In genomic region chr6:137557671-137558070, GRCm38 (mm10) we compare ENCODE assay signal across 13 mouse cellular contexts.
DNase-seq lines count a peak whose midpoint lies in the region; ATAC-seq and TF ChIP-seq lines count a peak whose summit lies in the region.
"Had no signal": no experiment of that assay in that cellular context is flagged by ENCODE, and none has a peak within 500 bp of the region (broad histone marks: within the 10 kb centered on the region; RNA-seq: fewer than 3 reads in every experiment).

No protein-coding gene starts in this region.

- no peak for TF ChIP-seq POLR2A in thymus, adult 2 months (IDR thresholded peaks at IDR 0.05; ENCODE audit: control insufficient read depth, extremely low read depth, insufficient read depth, low read length, poor library complexity)

- H3K27ac ChIP-seq in thymus, adult 2 months (ENCODE audit: control insufficient read depth, insufficient read depth, low read length), result no peak overlapping the region
- H3K27ac ChIP-seq in liver, embryonic 12.5 days, result peak overlapping the region; percentile 62
- H3K27ac ChIP-seq: embryonic facial prominence, embryonic 12.5 days; intestine, embryonic 15.5 days had no signal

- no peaks in the 10 kb centered on the region for H3K27me3 ChIP-seq in thymus, adult 2 months (ENCODE audit: control insufficient read depth, insufficient read depth, low read length)
- no peaks in the 10 kb centered on the region for H3K27me3 ChIP-seq in liver, embryonic 12.5 days (replicated peaks)
- H3K27me3 ChIP-seq: embryonic facial prominence, embryonic 12.5 days; intestine, embryonic 15.5 days had no signal

- WGBS in thymus, adult 2 months, result 13% methylated on average over 2 of the region's 2 CpGs
- WGBS in liver, embryonic 12.5 days (ENCODE audit: insufficient replicate concordance), result 4% methylated on average over 2 of the region's 2 CpGs

- DNase-seq in gastrocnemius, postnatal 25 days, result peak; percentile 20
- DNase-seq in gastrocnemius, adult 8-10 months (ENCODE audit: low spot score in 2 of 2), result no peak
- peak; percentile 11 for DNase-seq in thymus, postnatal 25 days
- DNase-seq in thymus, adult 2 months, result no peak
- DNase-seq in testis, postnatal 10 days (ENCODE audit: low spot score), result peak; percentile 51
- no peak for DNase-seq in adrenal gland, postnatal 10 days
- DNase-seq in B cell, adult 2 months, result no peak
- DNase-seq: cerebellum, adult 11 months had no signal

- no peak overlapping the region for H3K4me3 ChIP-seq in thymus, adult 2 months (ENCODE audit: control insufficient read depth, insufficient read depth, low read length)
- H3K4me3 ChIP-seq in liver, embryonic 12.5 days, result no peak overlapping the region
- H3K4me3 ChIP-seq: embryonic facial prominence, embryonic 12.5 days; intestine, embryonic 15.5 days had no signal

- peak; percentile 61 for ATAC-seq in liver, embryonic 12.5 days
- ATAC-seq: activated CD4-positive, CD25-positive, alpha-beta regulatory T cell, adult 4 months; intestine, embryonic 15.5 days; midbrain, embryonic 16.5 days had no signal

- no peak for TF ChIP-seq CTCF in thymus, adult 2 months (IDR thresholded peaks at IDR 0.05; ENCODE audit: borderline replicate concordance, control insufficient read depth, extremely low read depth, insufficient read depth, low read length, poor library complexity)

- H3K9me3 ChIP-seq in liver, embryonic 12.5 days (replicated peaks), result no peaks in the 10 kb centered on the region
- H3K9me3 ChIP-seq: embryonic facial prominence, embryonic 12.5 days; intestine, embryonic 15.5 days had no signal

- no peaks in the 10 kb centered on the region for H3K36me3 ChIP-seq in thymus, adult 2 months (ENCODE audit: control insufficient read depth, insufficient read depth, low read length)
- no peaks in the 10 kb centered on the region for H3K36me3 ChIP-seq in liver, embryonic 12.5 days
- H3K36me3 ChIP-seq: embryonic facial prominence, embryonic 12.5 days had no signal

- peak overlapping the region; percentile 56; the same call in 1 of the 2 replicates for H3K4me2 ChIP-seq in liver, embryonic 12.5 days
- H3K4me2 ChIP-seq: embryonic facial prominence, embryonic 12.5 days; intestine, embryonic 15.5 days had no signal

- H3K9ac ChIP-seq in liver, embryonic 12.5 days, result no peak overlapping the region
- H3K9ac ChIP-seq: embryonic facial prominence, embryonic 12.5 days; intestine, embryonic 15.5 days had no signal

- peaks cover 8% of the 10 kb centered on the region for H3K4me1 ChIP-seq in thymus, adult 2 months (replicated peaks; ENCODE audit: control insufficient read depth, insufficient read depth, low read length)
- peaks cover 40% of the 10 kb centered on the region for H3K4me1 ChIP-seq in liver, embryonic 12.5 days

Comparison
In these comparisons a context has a peak if more than half of its experiments do, and no peak if none do; other contexts are left out.
1. DNase-seq: peak in gastrocnemius, postnatal 25 days (single experiment), thymus, postnatal 25 days (single experiment) and testis, postnatal 10 days (single experiment); none in gastrocnemius, adult 8-10 months (0 of 2), thymus, adult 2 months (single experiment), adrenal gland, postnatal 10 days (single experiment) and B cell, adult 2 months (0 of 2).